Comparison of ENCODE assay signal across 8 mouse cellular contexts in the genomic region with DNA sequence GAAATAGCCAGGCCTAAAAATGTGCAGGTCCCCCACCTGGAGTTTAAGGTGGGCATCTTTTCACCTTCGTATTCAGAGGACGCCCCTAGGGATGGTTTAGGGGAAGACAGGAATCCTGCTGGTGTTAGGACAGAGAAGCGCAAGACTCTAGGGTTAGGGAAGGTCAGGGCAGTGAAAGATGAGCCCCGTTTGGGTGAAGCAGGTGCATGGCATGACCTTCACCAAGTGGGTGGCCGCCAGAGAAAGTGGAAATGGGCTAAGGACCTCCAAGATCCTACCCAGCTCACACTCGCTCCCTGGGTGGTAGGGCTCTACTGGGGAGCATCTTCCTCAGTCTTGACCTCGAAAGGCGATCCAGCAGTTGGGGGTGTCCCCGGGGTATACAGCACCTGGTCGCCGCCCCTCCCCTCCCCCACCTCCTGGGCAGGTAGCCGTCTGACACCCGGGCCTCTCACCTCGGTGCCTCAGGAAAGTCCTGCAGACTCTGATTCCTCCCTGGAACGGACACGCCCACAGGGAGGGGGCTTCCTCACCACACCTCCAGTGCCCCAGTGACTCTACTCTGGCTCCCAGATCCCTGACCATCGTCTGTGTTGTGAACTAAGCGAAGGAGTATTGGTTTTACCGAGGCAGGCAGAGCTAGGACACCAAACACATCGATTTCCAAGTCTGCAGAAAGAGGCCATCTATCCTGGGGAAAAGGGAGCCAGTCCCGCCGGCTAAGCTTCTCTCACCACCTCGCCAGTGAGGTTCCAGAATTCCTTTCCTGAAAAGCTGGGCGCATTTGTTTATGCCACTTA. TPM values are rescaled to one million over a fixed set of nuclear protein-coding genes. Genes with fewer than 3 reads are reported as not detected.
DNase-seq lines count a peak whose midpoint lies in the region; ATAC-seq and TF ChIP-seq lines count a peak whose summit lies in the region.

No protein-coding gene starts in this region.

- TF ChIP-seq CTCF in kidney, adult 2 months (conservative IDR thresholded peaks at IDR 0.05; ENCODE audit: insufficient read depth, insufficient read length, low read depth, low read length): no peak
- TF ChIP-seq CTCF in hindbrain, postnatal 0 days (IDR thresholded peaks at IDR 0.05; ENCODE audit: low read depth): no peak

- no peak for DNase-seq in kidney, adult 2 months
- DNase-seq in kidney, adult 9 months: no peak
- peak; percentile 45 for DNase-seq in embryo, embryonic 10.5 days (ENCODE audit: low spot score)
- DNase-seq in hindbrain, postnatal 0 days (ENCODE audit: low spot score): no peak
- no peak for DNase-seq in retina, postnatal 1 day
- no peak for DNase-seq in MN1 (ENCODE audit: low spot score)
- DNase-seq in right cerebral cortex, postnatal 14 days: no peak

- H3K4me3 ChIP-seq in kidney, adult 2 months (ENCODE audit: insufficient read depth, low read depth, low read length): 0 out of 2 replicates have a peak overlapping the region, but pooled peaks have one; percentile 1
- H3K4me3 ChIP-seq in hindbrain, postnatal 0 days (ENCODE audit: low read length): no peak overlapping the region
- H3K4me3 ChIP-seq in midbrain, embryonic 16.5 days (ENCODE audit: low read depth, low read length): no peak overlapping the region

- no peaks in the 10 kb centered on the region for H3K27me3 ChIP-seq in kidney, adult 2 months (replicated peaks; ENCODE audit: control insufficient read depth, insufficient read depth, low read length)
- H3K27me3 ChIP-seq in hindbrain, postnatal 0 days (ENCODE audit: insufficient read depth, low read length): no peaks in the 10 kb centered on the region
- peaks cover 10% of the 10 kb centered on the region for H3K27me3 ChIP-seq in midbrain, embryonic 16.5 days (ENCODE audit: control insufficient read depth, insufficient read depth, low read depth, low read length)

- no peak for TF ChIP-seq POLR2A in kidney, adult 2 months (IDR thresholded peaks at IDR 0.05; ENCODE audit: low read depth, low read length)

- no peak overlapping the region for H3K9ac ChIP-seq in hindbrain, postnatal 0 days (replicated peaks; ENCODE audit: low read length)
- 0 out of 2 replicates have a peak overlapping the region, but pooled peaks have one; percentile 25 for H3K9ac ChIP-seq in midbrain, embryonic 16.5 days (ENCODE audit: low read depth, low read length)

- 17% methylated on average over 24 of the region's 24 CpGs for WGBS in kidney, adult 2 months
- WGBS in hindbrain, postnatal 0 days: 18% methylated on average over 23 of the region's 24 CpGs
- 15% methylated on average over 24 of the region's 24 CpGs for WGBS in midbrain, embryonic 16.5 days

- H3K4me1 ChIP-seq in kidney, adult 2 months (ENCODE audit: control insufficient read depth, insufficient read depth, low read length): no peaks in the 10 kb centered on the region
- H3K4me1 ChIP-seq in hindbrain, postnatal 0 days (ENCODE audit: insufficient read depth, low read length): no peaks in the 10 kb centered on the region
- H3K4me1 ChIP-seq in midbrain, embryonic 16.5 days (ENCODE audit: control insufficient read depth, insufficient read depth, low read length): peaks cover 6% of the 10 kb centered on the region

- H3K4me2 ChIP-seq in hindbrain, postnatal 0 days (ENCODE audit: low read depth, low read length): peak overlapping the region; percentile 40
- no peak overlapping the region for H3K4me2 ChIP-seq in midbrain, embryonic 16.5 days (ENCODE audit: low read length)

- no peaks in the 10 kb centered on the region for H3K9me3 ChIP-seq in hindbrain, postnatal 0 days (ENCODE audit: low read length)
- no peaks in the 10 kb centered on the region; the same call in 1 of the 2 replicates for H3K9me3 ChIP-seq in midbrain, embryonic 16.5 days (replicated peaks; ENCODE audit: control insufficient read depth, low read length, poor library complexity, severe bottlenecking)

- H3K36me3 ChIP-seq in kidney, adult 2 months (ENCODE audit: control insufficient read depth, insufficient read depth, low read length): no peaks in the 10 kb centered on the region
- no peaks in the 10 kb centered on the region for H3K36me3 ChIP-seq in hindbrain, postnatal 0 days (ENCODE audit: insufficient read depth, low read length)
- H3K36me3 ChIP-seq in midbrain, embryonic 16.5 days (ENCODE audit: control insufficient read depth, insufficient read depth, low read length): no peaks in the 10 kb centered on the region

- no peak for ATAC-seq in hindbrain, postnatal 0 days
- ATAC-seq in midbrain, embryonic 16.5 days: 0 out of 2 replicates have a peak, but pooled peaks have one; percentile 17

- H3K27ac ChIP-seq in kidney, adult 2 months (ENCODE audit: insufficient read depth, low read depth, low read length): no peak overlapping the region
- no peak overlapping the region for H3K27ac ChIP-seq in hindbrain, postnatal 0 days
- H3K27ac ChIP-seq in midbrain, embryonic 16.5 days (ENCODE audit: low read length): no peak overlapping the region

RNA-seq across cellular contexts. Expression of gene Axin2, which starts 10.6 kb away (rescaled TPM):
- 2.7 and 3.1 TPM in 2 replicates for polyA plus RNA-seq in kidney, adult 2 months (2012; rRNA removed)
- 31.8 and 38.0 TPM in 2 replicates for total RNA-seq in hindbrain, postnatal 0 days (2014; rRNA removed)
- polyA plus RNA-seq in hindbrain, postnatal 0 days (2015; fragmentation: Nextera tagmentation; extraction: Ambion mirVana): 5.9 and 6.0 TPM in 2 replicates
- 9.3 and 11.3 TPM in 2 replicates for polyA plus RNA-seq in midbrain, embryonic 16.5 days (2015; fragmentation: Nextera tagmentation; extraction: Ambion mirVana)
